Mouse (Mus musculus) lung, adult 2 months (tissue): ENCODE measurements at regions not wholly inside any gene's neighbourhood (a gene's known extent, or its start where the extent isn't known, plus 50 kb on each side); places are given as distances from the start of the nearest gene placed in this dataset.
A peak's percentile ranks its signal among the peaks of the same experiment; 100 is the strongest.

Source experiments
- DNase-seq: peaks from one replicate; pipeline ENCODE4 v3.0.0; 2022
- H3K4me1 ChIP-seq: fragments of 200-500 bp; 2 replicates; pipeline ENCODE4 v1.6.1; 2011; ENCODE audit warnings: low read length; ENCODE audit not compliant: control insufficient read depth, insufficient read depth
- H3K4me3 ChIP-seq: fragments of 200-500 bp; replicated peaks from 2 replicates; pipeline ENCODE3; 2011; ENCODE audit warnings: low read depth, mild to moderate bottlenecking, control low read depth, low read length; ENCODE audit errors: extremely low read depth
- CTCF ChIP-seq: fragments of 200-500 bp; IDR thresholded peaks from 2 replicates; pipeline ENCODE4 v1.5.1; 2011; ENCODE audit warnings: mild to moderate bottlenecking, low read length, control low read depth; ENCODE audit not compliant: insufficient read depth
- POLR2A ChIP-seq: fragments of 200-500 bp; IDR thresholded peaks from 2 replicates; pipeline ENCODE4 v1.6.1; 2011; ENCODE audit warnings: low read depth, mild to moderate bottlenecking, control low read depth, low read length, borderline replicate concordance; ENCODE audit errors: extremely low read depth
- WGBS: fragments of 180-500 bp; shearing (Covaris S2); methylation state at CpG from one replicate; pipeline ENCODE4 v1.1.7; 2018; 5-methylcytosine and 5-hydroxymethylcytosine counted together

DNA sequence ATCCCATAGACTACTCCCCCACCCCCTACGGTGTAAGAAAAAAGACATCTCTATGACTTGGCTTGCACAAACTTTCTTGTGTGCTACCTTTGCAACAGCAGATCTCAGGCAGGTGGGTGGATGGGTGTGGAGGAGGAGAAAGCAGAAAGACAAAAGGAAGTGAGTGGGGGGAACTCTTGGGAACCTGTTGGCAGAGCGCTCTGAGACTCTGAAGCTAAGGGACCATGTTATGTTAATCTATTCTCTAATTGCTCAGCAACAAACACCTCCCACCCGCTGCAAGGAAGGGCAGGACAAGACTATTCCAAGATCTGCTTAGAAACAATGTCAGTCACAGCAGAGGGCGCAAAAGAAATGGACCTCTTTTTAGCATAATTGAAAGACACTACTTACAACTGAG, 180.0 kb downstream of the Drd1 start:
- WGBS = 80% methylated on average over 4 of the region's 4 CpGs
- no peaks in the 10 kb centered on the region for H3K4me1 ChIP-seq
- no peak overlapping the region for H3K4me3 ChIP-seq
- no peak for DNase-seq
- TF ChIP-seq CTCF = no peak
- TF ChIP-seq POLR2A = no peak

- 74% methylated on average over 5 of the region's 5 CpGs for WGBS
- no peak overlapping the region for H3K4me3 ChIP-seq
- no peak for TF ChIP-seq CTCF
- TF ChIP-seq POLR2A = no peak
- no peak for DNase-seq
- no peaks in the 10 kb centered on the region for H3K4me1 ChIP-seq
Measured at GRCm38 (mm10) chr13:53865323-53865722, 190.2 kb downstream of the Drd1 start.

DNA sequence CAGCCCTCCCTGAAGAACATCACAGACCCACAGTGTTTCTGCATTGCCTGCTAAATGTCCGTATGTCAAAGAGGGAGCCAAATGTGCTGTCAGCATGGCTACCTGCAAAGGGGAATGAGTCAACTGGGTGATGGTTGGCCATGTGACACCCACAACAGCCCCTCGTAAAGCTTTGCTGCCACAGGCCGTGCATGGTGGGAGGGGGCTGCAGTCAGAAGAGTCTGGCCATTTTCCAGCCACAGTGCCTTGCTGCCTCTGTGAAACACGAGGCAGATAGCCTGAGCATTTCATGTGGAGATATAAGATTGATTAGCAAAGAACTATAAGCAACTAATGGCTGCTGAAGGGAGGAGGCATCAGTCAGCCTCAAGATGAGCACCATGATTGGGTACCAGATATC, 193.2 kb downstream of the Drd1 start:
- DNase-seq = no peak
- H3K4me1 ChIP-seq = no peaks in the 10 kb centered on the region
- TF ChIP-seq POLR2A (no peak), CTCF (no peak)
- no peak overlapping the region for H3K4me3 ChIP-seq
- 49% methylated on average over 4 of the region's 4 CpGs for WGBS

DNA sequence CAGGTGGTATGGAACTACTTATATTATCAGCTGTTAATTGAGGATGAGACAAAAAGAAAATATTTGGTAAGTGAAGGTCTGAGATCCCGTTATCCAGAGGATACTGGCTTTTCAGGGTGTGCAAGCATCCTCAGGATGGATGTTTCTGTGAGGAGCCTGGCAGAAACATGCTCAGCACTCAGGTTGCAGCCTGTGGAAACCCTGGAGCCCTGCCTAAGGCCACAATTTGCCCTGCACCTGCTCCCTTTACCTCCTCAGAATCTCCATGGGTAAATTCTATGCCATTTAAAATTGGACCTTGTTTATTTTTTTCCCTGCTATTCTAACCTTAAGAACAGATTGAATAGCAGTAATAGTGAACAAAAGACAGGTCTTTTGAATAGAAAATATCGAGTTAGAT, 201.3 kb downstream of the Drd1 start:
- Histone ChIP-seq H3K4me1 (no peaks in the 10 kb centered on the region), H3K4me3 (no peak overlapping the region)
- TF ChIP-seq POLR2A = no peak
- TF ChIP-seq CTCF = no peak
- WGBS = 42% methylated on average over 2 of the region's 2 CpGs
- DNase-seq = no peak

GRCm38 (mm10) chr13:53850146-53850545, 205.4 kb downstream of the Drd1 start:
- DNase-seq = no peak
- 75% methylated on average over 9 of the region's 9 CpGs for WGBS
- TF ChIP-seq POLR2A (no peak), CTCF (no peak)
- H3K4me3 ChIP-seq = no peak overlapping the region
- H3K4me1 ChIP-seq = no peaks in the 10 kb centered on the region

DNA sequence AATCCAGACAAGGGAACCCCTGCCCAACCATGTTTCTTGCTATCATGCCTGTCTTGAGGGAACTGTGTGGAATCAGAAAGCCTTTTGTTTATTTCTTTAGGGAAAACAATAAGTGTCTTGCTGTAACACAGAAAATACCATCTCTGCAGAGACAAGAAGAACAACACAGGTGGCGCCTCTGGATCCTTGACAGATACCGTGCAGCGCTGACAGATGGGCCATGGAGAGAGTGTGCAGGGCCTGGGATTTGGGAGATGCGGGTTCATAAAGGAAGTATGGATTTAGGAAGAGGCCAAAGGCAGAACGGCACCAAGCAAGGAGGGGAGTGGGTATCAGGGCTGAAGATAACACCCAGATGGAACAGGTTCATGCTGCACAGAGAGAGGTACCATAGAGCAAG, 209.3 kb downstream of the Drd1 start:
- no peak for TF ChIP-seq CTCF
- no peak for TF ChIP-seq POLR2A
- Histone ChIP-seq H3K4me1 (no peaks in the 10 kb centered on the region), H3K4me3 (no peak overlapping the region)
- no peak for DNase-seq
- 78% methylated on average over 5 of the region's 5 CpGs for WGBS

DNA sequence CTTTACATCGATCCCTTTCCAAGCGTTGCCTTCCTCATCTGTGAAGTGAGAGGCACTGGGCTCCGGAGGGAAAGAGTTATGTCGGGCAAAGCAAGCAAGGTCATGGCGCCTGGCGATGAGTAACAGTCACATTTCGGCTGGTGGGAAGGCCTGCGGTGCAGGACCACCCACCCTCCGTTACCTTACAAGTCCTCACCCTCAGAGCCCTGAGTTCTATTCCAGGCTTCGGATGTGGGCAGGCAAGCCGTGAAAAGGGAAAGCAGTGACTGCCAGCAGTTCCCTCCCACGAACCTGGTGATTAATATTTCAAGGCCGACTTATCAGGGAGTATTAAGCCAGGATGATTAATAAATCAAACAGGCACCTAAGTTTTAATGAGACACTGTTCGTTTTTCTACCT, 209.7 kb downstream of the Drd1 start:
- TF ChIP-seq POLR2A = no peak
- no peak for TF ChIP-seq CTCF
- DNase-seq = no peak
- no peak overlapping the region for H3K4me3 ChIP-seq
- no peaks in the 10 kb centered on the region for H3K4me1 ChIP-seq
- 79% methylated on average over 14 of the region's 14 CpGs for WGBS

DNA sequence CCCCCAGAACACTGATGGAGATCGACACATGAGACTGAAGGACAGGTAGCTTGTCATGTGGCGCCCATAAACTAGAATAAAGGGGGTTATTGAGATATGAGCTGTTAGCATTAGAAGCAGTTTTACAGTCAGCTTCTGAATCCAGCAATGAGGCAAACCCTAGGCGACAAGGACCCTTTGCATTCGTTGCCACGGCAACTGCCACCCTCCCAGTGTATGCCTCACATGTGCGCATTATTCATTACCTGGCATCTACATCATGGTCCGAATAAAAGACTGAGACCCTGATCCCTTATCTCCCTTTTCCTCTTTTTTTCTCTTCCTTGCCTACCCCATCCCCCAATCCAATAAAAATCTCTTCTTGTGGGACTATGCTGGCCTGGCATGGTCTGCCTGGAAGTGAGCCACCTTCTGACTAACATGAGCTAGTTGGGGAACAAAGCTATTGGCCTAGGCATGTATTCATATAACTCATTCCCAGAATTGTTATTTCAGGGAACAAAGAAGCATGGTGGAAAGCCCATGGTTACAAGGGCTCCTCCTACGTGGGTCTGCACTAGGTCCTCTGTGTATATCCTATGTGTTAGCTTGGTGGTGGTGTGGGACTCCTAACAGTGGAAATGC, 229.4 kb downstream of the Drd1 start:
- TF ChIP-seq CTCF (no peak), POLR2A (no peak)
- no peaks in the 10 kb centered on the region for H3K4me1 ChIP-seq
- no peak for DNase-seq
- no peak overlapping the region for H3K4me3 ChIP-seq
- WGBS = 68% methylated on average over 8 of the region's 8 CpGs

GRCm38 (mm10) chr13:53822061-53822460, 233.4 kb downstream of the Drd1 start:
- no peaks in the 10 kb centered on the region for H3K4me1 ChIP-seq

DNA sequence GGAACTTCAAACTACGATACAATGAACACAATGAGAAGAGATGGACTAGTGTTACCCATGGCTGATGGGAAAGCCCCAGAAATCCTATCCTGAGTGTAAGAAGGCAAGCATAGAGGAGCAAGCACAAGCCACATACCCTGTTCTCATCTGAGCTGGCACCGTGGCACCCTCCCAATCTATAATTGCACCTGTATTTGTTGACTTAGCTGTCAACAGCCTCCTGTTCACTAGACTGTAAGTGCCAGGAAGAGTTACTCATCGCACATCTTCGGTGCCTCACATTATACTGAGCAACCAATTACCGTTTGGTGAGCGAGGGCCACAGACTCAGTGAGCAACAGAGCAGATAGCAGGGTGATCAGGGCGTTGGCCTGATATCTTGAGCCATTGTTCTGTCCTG, 239.9 kb downstream of the Drd1 start:
- no peak for DNase-seq
- TF ChIP-seq POLR2A (no peak), CTCF (no peak)
- no peak overlapping the region for H3K4me3 ChIP-seq
- H3K4me1 ChIP-seq = no peaks in the 10 kb centered on the region
- 71% methylated on average over 7 of the region's 7 CpGs for WGBS

More at GRCm38 (mm10) chr13:53822061-53822460, 233.4 kb downstream of the Drd1 start:
- 64% methylated on average over 8 of the region's 8 CpGs for WGBS
- TF ChIP-seq CTCF (no peak), POLR2A (no peak)
- H3K4me3 ChIP-seq = no peak overlapping the region
- DNase-seq = no peak

DNA sequence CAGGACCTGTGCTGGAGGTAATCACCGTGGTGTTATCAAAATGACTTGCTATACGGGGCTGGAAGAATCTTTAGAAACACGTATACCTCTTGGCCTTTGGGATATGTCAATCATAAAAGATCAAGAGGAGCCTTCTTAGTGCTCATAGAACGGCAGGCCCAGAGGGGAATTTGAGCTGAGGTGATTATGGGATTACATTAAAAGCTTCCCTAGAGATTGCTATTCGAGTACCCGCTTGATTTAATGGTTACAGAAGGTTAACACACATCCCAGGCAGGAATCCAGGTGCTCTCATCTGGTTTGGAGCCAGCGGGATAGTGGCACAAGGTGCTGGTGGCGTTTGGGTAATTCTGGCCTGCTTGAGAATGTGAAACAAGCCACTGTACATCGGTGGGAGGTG, 241.4 kb downstream of the Drd1 start:
- no peak for DNase-seq
- WGBS = 69% methylated on average over 9 of the region's 9 CpGs
- TF ChIP-seq CTCF (no peak), POLR2A (no peak)
- Histone ChIP-seq H3K4me3 (no peak overlapping the region), H3K4me1 (no peaks in the 10 kb centered on the region)

DNA sequence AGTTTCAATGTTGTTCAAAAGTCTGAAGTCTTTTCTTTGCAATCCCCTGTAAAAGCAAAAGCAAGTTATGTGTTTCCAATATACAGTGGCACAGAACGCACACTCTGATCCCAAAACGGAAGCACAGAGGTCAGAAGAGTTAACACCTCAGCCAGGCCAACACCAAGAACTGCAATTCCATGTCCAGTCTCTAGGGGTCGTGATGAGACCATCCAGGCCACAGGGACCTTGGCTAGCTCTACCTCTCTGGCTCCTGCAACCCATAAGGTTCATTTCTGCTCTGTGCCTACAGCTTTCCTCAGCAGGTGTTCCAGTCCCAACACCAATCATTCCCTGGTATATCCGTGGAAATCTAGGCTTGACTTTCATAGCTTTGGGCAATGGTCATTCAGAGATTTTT, 243.6 kb downstream of the Drd1 start:
- TF ChIP-seq CTCF (peak; percentile 53; the same call in 1 of the 2 replicates), POLR2A (no peak)
- no peak overlapping the region for H3K4me3 ChIP-seq
- no peak for DNase-seq
- peaks cover 2% of the 10 kb centered on the region; the same call in 1 of the 2 replicates for H3K4me1 ChIP-seq
- WGBS = 25% methylated on average over 4 of the region's 4 CpGs
